Comparison of ENCODE assay signal across 21 mouse cellular contexts in genomic region chr6:146550421-146550820, GRCm38 (mm10). TPM values are rescaled to one million over a fixed set of nuclear protein-coding genes. Genes with fewer than 3 reads are reported as not detected.
DNase-seq lines count a peak whose midpoint lies in the region; ATAC-seq and TF ChIP-seq lines count a peak whose summit lies in the region.
"Had no signal": no experiment of that assay in that cellular context is flagged by ENCODE, and none has a peak within 500 bp of the region (broad histone marks: within the 10 kb centered on the region; RNA-seq: fewer than 3 reads in every experiment).

No protein-coding gene starts in this region.

- no peak overlapping the region for H3K4me3 ChIP-seq in heart, postnatal 0 days (ENCODE audit: low read depth, low read length)
- H3K4me3 ChIP-seq: forebrain, embryonic 10.5 days; forebrain, embryonic 13.5 days; heart, embryonic 13.5 days; hindbrain, embryonic 12.5 days; hindbrain, embryonic 15.5 days; intestine, embryonic 15.5 days had no signal

- no peak for ATAC-seq in heart, postnatal 0 days (ENCODE audit: insufficient read depth, low read depth)
- ATAC-seq: activated CD4-positive, CD25-positive, alpha-beta regulatory T cell, adult 4 months; forebrain, embryonic 13.5 days; forebrain, embryonic 16.5 days; intestine, embryonic 15.5 days had no signal

- no peak overlapping the region for H3K4me2 ChIP-seq in heart, postnatal 0 days (ENCODE audit: low read depth, low read length)
- H3K4me2 ChIP-seq: forebrain, embryonic 13.5 days; heart, embryonic 13.5 days; hindbrain, embryonic 12.5 days; hindbrain, embryonic 15.5 days; intestine, embryonic 15.5 days had no signal

- H3K9ac ChIP-seq in heart, postnatal 0 days (replicated peaks; ENCODE audit: low read depth, low read length), result no peak overlapping the region
- H3K9ac ChIP-seq: forebrain, embryonic 13.5 days; heart, embryonic 13.5 days; hindbrain, embryonic 12.5 days; hindbrain, embryonic 15.5 days; intestine, embryonic 15.5 days had no signal

- H3K27me3 ChIP-seq in heart, postnatal 0 days (ENCODE audit: control insufficient read depth, insufficient read depth, low read length), result no peaks in the 10 kb centered on the region
- H3K27me3 ChIP-seq: forebrain, embryonic 13.5 days; heart, embryonic 13.5 days; hindbrain, embryonic 12.5 days; hindbrain, embryonic 15.5 days; intestine, embryonic 15.5 days had no signal

- peaks cover 76% of the 10 kb centered on the region for H3K36me3 ChIP-seq in heart, postnatal 0 days (replicated peaks; ENCODE audit: control insufficient read depth, insufficient read depth, low read length)

- DNase-seq in heart, postnatal 0 days (ENCODE audit: low spot score), result peak; percentile 27
- DNase-seq in heart, adult 18-20 months, result no peak
- DNase-seq in lung, postnatal 36 days, result peak; percentile 36
- DNase-seq in lung, postnatal 10 days, result no peak
- peak; percentile 21 for DNase-seq in induced T-regulatory cell, adult 2 months (ENCODE audit: low read depth)
- DNase-seq in right cerebral cortex, adult 2 months (ENCODE audit: low spot score in 2 of 2), result no peak
- DNase-seq: adrenal gland, adult 8-10 months; adrenal gland, postnatal 25 days; cerebellum, adult 18-20 months; cerebellum, adult 9-10 months; cerebellum, postnatal 14 days; gastrocnemius, postnatal 10 days; gastrocnemius, postnatal 36 days had no signal

- H3K27ac ChIP-seq in heart, postnatal 0 days (ENCODE audit: low read depth), result no peak overlapping the region
- H3K27ac ChIP-seq: forebrain, embryonic 10.5 days; forebrain, embryonic 13.5 days; hindbrain, embryonic 12.5 days; hindbrain, embryonic 15.5 days; intestine, embryonic 15.5 days had no signal

- no peaks in the 10 kb centered on the region for H3K9me3 ChIP-seq in heart, postnatal 0 days (replicated peaks; ENCODE audit: control insufficient read depth, low read length)
- H3K9me3 ChIP-seq: forebrain, embryonic 10.5 days; forebrain, embryonic 13.5 days; heart, embryonic 13.5 days; hindbrain, embryonic 12.5 days; hindbrain, embryonic 15.5 days; intestine, embryonic 15.5 days had no signal

- TF ChIP-seq EP300 in heart, postnatal 0 days (IDR thresholded peaks at IDR 0.05; ENCODE audit: low read depth), result no peak

- no peak for TF ChIP-seq CTCF in heart, postnatal 0 days (IDR thresholded peaks at IDR 0.05; ENCODE audit: low read depth)

- H3K4me1 ChIP-seq in heart, postnatal 0 days (ENCODE audit: control insufficient read depth, insufficient read depth), result no peaks in the 10 kb centered on the region; the same call in 1 of the 2 replicates
- H3K4me1 ChIP-seq: forebrain, embryonic 10.5 days; forebrain, embryonic 13.5 days; hindbrain, embryonic 12.5 days; hindbrain, embryonic 15.5 days; intestine, embryonic 15.5 days had no signal

- 76% methylated on average over 2 of the region's 2 CpGs for WGBS in heart, postnatal 0 days

RNA-seq across cellular contexts. Expression of gene Fgfr1op2, which starts 26.6 kb away (rescaled TPM):
- total RNA-seq in heart, postnatal 0 days (2014; rRNA removed; ENCODE audit: low replicate concordance), result 61.4 and 81.9 TPM in 2 replicates
- polyA plus RNA-seq in heart, postnatal 0 days (2015; fragmentation: Nextera tagmentation; extraction: Ambion mirVana), result 81.3 and 87.8 TPM in 2 replicates
- 10 to 100 TPM; 64.8 to 73.0 TPM for total RNA-seq in heart, adult 18-20 months (2021)

RNA-seq across cellular contexts. Expression of gene Ints13, which starts 27.2 kb away (rescaled TPM):
- total RNA-seq in heart, postnatal 0 days (2014; rRNA removed; ENCODE audit: low replicate concordance), result 23.1 and 24.4 TPM in 2 replicates
- polyA plus RNA-seq in heart, postnatal 0 days (2015; fragmentation: Nextera tagmentation; extraction: Ambion mirVana), result 28.8 and 29.3 TPM in 2 replicates
- total RNA-seq in heart, adult 18-20 months (2021), result 10 to 100 TPM; 13.7 to 20.1 TPM

RNA-seq across cellular contexts. Expression of gene Itpr2, which starts 48.4 kb away (rescaled TPM):
- total RNA-seq in heart, postnatal 0 days (2014; rRNA removed; ENCODE audit: low replicate concordance), result 51.4 and 59.5 TPM in 2 replicates
- 24.2 and 26.5 TPM in 2 replicates for polyA plus RNA-seq in heart, postnatal 0 days (2015; fragmentation: Nextera tagmentation; extraction: Ambion mirVana)
- 10 to 100 TPM; 16.9 to 25.3 TPM for total RNA-seq in heart, adult 18-20 months (2021)

Comparison
In these comparisons a context has a peak if more than half of its experiments do, and no peak if none do; other contexts are left out.
1. DNase-seq: peak in heart, postnatal 0 days (single experiment), lung, postnatal 36 days (single experiment) and induced T-regulatory cell, adult 2 months (single experiment); none in heart, adult 18-20 months (0 of 2), lung, postnatal 10 days (single experiment) and right cerebral cortex, adult 2 months (0 of 2).